Mouse (Mus musculus) urinary bladder, adult 18-20 months (tissue): ENCODE data around the gene Vmn1r33.
"Not testable (repeated sequence)": the region's sequence is repeated elsewhere in the genome, so short reads cannot be mapped to it uniquely, and the experiment has no call there.

Experiments used
- DNase-seq, 2 experiments: peaks; one replicate each; pipeline ENCODE4 v3.0.0; 2022; ENCODE audit warnings: low spot score in 2 of 2, mixed read lengths in 2 of 2

Gene Vmn1r33

GRCm38 (mm10) chr6:66618182-66618581, at the start of gene Vmn1r33:
Vmn1r33 (minus strand) TSS chr6:66618282.
- DNase-seq, result not testable (repeated sequence)

- no peak for DNase-seq
Observed at GRCm38 (mm10) chr6:66643779-66644178, 25.7 kb upstream of the Vmn1r33 start, which contains the start of gene Vmn1r34. Vmn1r34 (minus strand) TSS chr6:66643879.

- no peak for DNase-seq
Observed at GRCm38 (mm10) chr6:66595804-66596203, 22.3 kb downstream of the Vmn1r33 start.
